ENCODE assay signal across 7 mouse cellular contexts in the genomic region with DNA sequence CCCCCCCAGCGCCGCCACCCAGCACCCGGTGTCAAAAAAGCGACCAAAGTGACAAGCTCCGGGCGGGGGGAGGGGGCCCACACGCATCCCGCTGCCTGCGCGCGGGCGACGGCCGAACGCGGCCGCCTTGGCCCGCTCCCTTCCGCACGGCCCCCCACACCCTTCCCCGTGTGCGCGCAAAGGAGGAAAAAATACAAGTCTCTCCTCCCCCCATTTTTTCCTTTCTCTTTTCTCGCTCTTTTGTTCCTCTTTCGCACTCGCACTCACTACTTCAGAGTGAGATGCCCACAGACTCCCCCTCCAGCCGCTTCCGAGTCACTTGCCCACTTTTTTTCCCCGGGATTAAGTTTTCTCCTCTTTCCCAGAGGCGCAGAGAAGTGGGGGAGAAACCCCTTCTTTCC. TPM values are rescaled to one million over a fixed set of nuclear protein-coding genes. Genes with fewer than 3 reads are reported as not detected.
A peak's percentile ranks its signal among the peaks of the same experiment; 100 is the strongest.
DNase-seq lines count a peak whose midpoint lies in the region; ATAC-seq and TF ChIP-seq lines count a peak whose summit lies in the region.

No protein-coding gene starts in this region.

- TF ChIP-seq CTCF in bone marrow macrophage, adult 2 months (IDR thresholded peaks at IDR 0.05; ENCODE audit: low read depth, low read length) = no peak

- H3K4me2 ChIP-seq in neural tube, embryonic 11.5 days (ENCODE audit: low read depth) = peak overlapping the region; percentile 83
- H3K4me2 ChIP-seq in liver, embryonic 16.5 days (ENCODE audit: low read depth, low read length) = peak overlapping the region; percentile 74

- H3K9me3 ChIP-seq in neural tube, embryonic 11.5 days (ENCODE audit: control insufficient read depth, low read length) = no peaks in the 10 kb centered on the region
- no peaks in the 10 kb centered on the region for H3K9me3 ChIP-seq in liver, embryonic 16.5 days (replicated peaks; ENCODE audit: control insufficient read depth, low read length)

- no peak for DNase-seq in neural tube, embryonic 11.5 days (ENCODE audit: low spot score)
- no peak for DNase-seq in neural tube, embryonic 10.5 days (ENCODE audit: extremely low spot score, low spot score)
- no peak for DNase-seq in adrenal gland, adult (ENCODE audit: inconsistent age in 2 of 2, low spot score in 1 of 2)
- no peak for DNase-seq in kidney, adult 9 months

- peak; percentile 53 for ATAC-seq in neural tube, embryonic 11.5 days (ENCODE audit: insufficient read depth, low FRiP score, low TSS enrichment)
- ATAC-seq in granulocyte monocyte progenitor cell, adult 5-6 weeks (replicated peaks; ENCODE audit: poor library complexity, severe bottlenecking) = peak; percentile 47
- peak; percentile 17; the same call in 1 of the 2 replicates for ATAC-seq in liver, embryonic 16.5 days (ENCODE audit: low read depth)

- peak overlapping the region; percentile 96 for H3K9ac ChIP-seq in neural tube, embryonic 11.5 days (ENCODE audit: low read length)
- H3K9ac ChIP-seq in liver, embryonic 16.5 days (ENCODE audit: low read depth, low read length) = peak overlapping the region; percentile 65

- no peak for TF ChIP-seq POLR2A in bone marrow macrophage, adult 2 months (IDR thresholded peaks at IDR 0.05; ENCODE audit: borderline replicate concordance, low read depth, low read length)

- H3K4me3 ChIP-seq in neural tube, embryonic 11.5 days (ENCODE audit: low read depth, low read length) = peak overlapping the region; percentile 84
- H3K4me3 ChIP-seq in bone marrow macrophage, adult 2 months (ENCODE audit: insufficient read depth, low read length) = peak overlapping the region; percentile 63
- H3K4me3 ChIP-seq in liver, embryonic 16.5 days (ENCODE audit: low read depth, low read length) = peak overlapping the region; percentile 73

- under 1% methylated on average over 21 of the region's 30 CpGs for WGBS in neural tube, embryonic 11.5 days
- WGBS in liver, embryonic 16.5 days (ENCODE audit: insufficient replicate concordance) = under 1% methylated on average over 15 of the region's 30 CpGs

- no peaks in the 10 kb centered on the region for H3K27me3 ChIP-seq in neural tube, embryonic 11.5 days (ENCODE audit: control insufficient read depth, insufficient read depth, low read length)
- peaks cover 34% of the 10 kb centered on the region for H3K27me3 ChIP-seq in liver, embryonic 16.5 days (ENCODE audit: control insufficient read depth, insufficient read depth, low read depth, low read length)

- H3K4me1 ChIP-seq in neural tube, embryonic 11.5 days (ENCODE audit: control insufficient read depth, insufficient read depth, low read length) = no peaks in the 10 kb centered on the region
- H3K4me1 ChIP-seq in bone marrow macrophage, adult 2 months (ENCODE audit: control insufficient read depth, insufficient read depth, low read length) = no peaks in the 10 kb centered on the region
- peaks cover 2% of the 10 kb centered on the region; the same call in 1 of the 2 replicates for H3K4me1 ChIP-seq in liver, embryonic 16.5 days (ENCODE audit: control insufficient read depth, low read depth, low read length)

- H3K36me3 ChIP-seq in neural tube, embryonic 11.5 days (ENCODE audit: control insufficient read depth, insufficient read depth, low read length) = no peaks in the 10 kb centered on the region
- H3K36me3 ChIP-seq in liver, embryonic 16.5 days (ENCODE audit: control insufficient read depth, insufficient read depth) = no peaks in the 10 kb centered on the region

- H3K27ac ChIP-seq in neural tube, embryonic 11.5 days (ENCODE audit: low read depth, low read length) = peak overlapping the region; percentile 90
- peak overlapping the region; percentile 24; the same call in 1 of the 2 replicates for H3K27ac ChIP-seq in bone marrow macrophage, adult 2 months (ENCODE audit: insufficient read depth, low read depth, low read length)
- no peak overlapping the region for H3K27ac ChIP-seq in liver, embryonic 16.5 days (ENCODE audit: low read length)

RNA-seq across cellular contexts. Expression of gene L3mbtl3, which starts 0.4 kb away (rescaled TPM):
- polyA plus RNA-seq in neural tube, embryonic 11.5 days (2014; fragmentation: Nextera tagmentation; extraction: Ambion mirVana) = 20.0 and 20.5 TPM in 2 replicates
- polyA plus RNA-seq in bone marrow macrophage, adult 2 months (2012; ENCODE audit: insufficient read depth, insufficient read length, missing spikeins) = 4.0 and 4.3 TPM in 2 replicates
- total RNA-seq in granulocyte monocyte progenitor cell, adult 5-6 weeks (2014; fragmentation: Nextera tagmentation) = 37.8 and 46.1 TPM in 2 replicates
- 26.0 and 30.2 TPM in 2 replicates for total RNA-seq in granulocyte monocyte progenitor cell, adult 5-6 weeks (2017)
- 1.4 and 1.6 TPM in 2 replicates for polyA plus RNA-seq in liver, embryonic 16.5 days (2015; fragmentation: Nextera tagmentation; extraction: Ambion mirVana)
